Mouse (Mus musculus) myocyte (in vitro differentiated cells): ENCODE data around the gene Gm10401.

Experiments used
- CEBPB ChIP-seq: IDR thresholded peaks from 2 replicates; pipeline ENCODE4 v1.6.1; 2011; ENCODE audit warnings: mild to moderate bottlenecking, moderate library complexity; ENCODE audit not compliant: poor library complexity, insufficient read depth, severe bottlenecking
- E2F4 ChIP-seq: IDR thresholded peaks from one replicate; pipeline ENCODE4 v1.6.1; 2011; ENCODE audit warnings: mild to moderate bottlenecking, control low read depth, moderate library complexity; ENCODE audit not compliant: insufficient read depth
- MAX ChIP-seq: IDR thresholded peaks from one replicate; pipeline ENCODE4 v1.6.1; 2011; ENCODE audit warnings: low read depth, mild to moderate bottlenecking, control low read depth
- MYOD1 ChIP-seq, 3 experiments: IDR thresholded peaks; one replicate each; pipeline ENCODE4 v1.6.1; 2011; ENCODE audit warnings: control low read depth in 2 of 3, low read depth in 2 of 3, mild to moderate bottlenecking in 2 of 3, moderate library complexity in 1 of 3; ENCODE audit not compliant: insufficient read length in 2 of 3, control insufficient read depth in 1 of 3
- MYOG ChIP-seq, 3 experiments: IDR thresholded peaks; one replicate each; pipeline ENCODE4 v1.6.1; 2011; ENCODE audit warnings: control low read depth in 2 of 3, low read depth in 2 of 3, mild to moderate bottlenecking in 2 of 3; ENCODE audit not compliant: insufficient read length in 2 of 3, control insufficient read depth in 1 of 3, insufficient read depth in 1 of 3
- POLR2A ChIP-seq: IDR thresholded peaks from one replicate; pipeline ENCODE4 v1.6.1; 2011; ENCODE audit warnings: low read depth, mild to moderate bottlenecking, control low read depth, moderate library complexity; ENCODE audit not compliant: insufficient read length
- POLR2AphosphoS2 ChIP-seq: IDR thresholded peaks from one replicate; pipeline ENCODE4 v1.6.1; 2011; ENCODE audit warnings: low read depth, control low read depth; ENCODE audit not compliant: insufficient read length
- REST ChIP-seq: IDR thresholded peaks from one replicate; pipeline ENCODE4 v1.6.1; 2011; ENCODE audit warnings: mild to moderate bottlenecking, control low read depth, moderate library complexity; ENCODE audit not compliant: insufficient read depth, insufficient read length
- SRF ChIP-seq: IDR thresholded peaks from one replicate; pipeline ENCODE4 v1.6.1; 2011; ENCODE audit warnings: low read depth; ENCODE audit not compliant: control insufficient read depth, insufficient read length
- TCF12 ChIP-seq: IDR thresholded peaks from one replicate; pipeline ENCODE4 v1.6.1; 2011; ENCODE audit warnings: mild to moderate bottlenecking, control low read depth; ENCODE audit not compliant: poor library complexity, insufficient read depth, severe bottlenecking
- TCF3 ChIP-seq: IDR thresholded peaks from one replicate; pipeline ENCODE4 v1.6.1; 2011; ENCODE audit warnings: low read depth, control low read depth; ENCODE audit not compliant: insufficient read length
- USF1 ChIP-seq: IDR thresholded peaks from one replicate; pipeline ENCODE4 v1.6.1; 2011; ENCODE audit warnings: low read depth, mild to moderate bottlenecking, control low read depth, moderate library complexity

- no peak for TF ChIP-seq MYOG (IDR thresholded peaks at IDR 0.05; ENCODE audit: control insufficient read depth in 1 of 3, insufficient read depth in 1 of 3, insufficient read length in 2 of 3, low read depth in 2 of 3)
- no peak for TF ChIP-seq E2F4
- no peak for TF ChIP-seq POLR2A
- TF ChIP-seq MAX = no peak
- no peak for TF ChIP-seq REST
- TF ChIP-seq CEBPB = no peak
- TF ChIP-seq USF1 = no peak
- no peak for TF ChIP-seq POLR2AphosphoS2
- TF ChIP-seq TCF3 = no peak
- TF ChIP-seq SRF = no peak
- TF ChIP-seq MYOD1 (IDR thresholded peaks at IDR 0.05; ENCODE audit: control insufficient read depth in 1 of 3, insufficient read length in 2 of 3, low read depth in 2 of 3) = no peak
- TF ChIP-seq TCF12 = no peak
These were observed 45.5 kb upstream of the Gm10401 start for GRCm38 (mm10) chr5:115143552-115143951.
